Mouse (Mus musculus): Measurements from ENCODE around the gene Polr3gl. TPM values are rescaled to one million over a fixed set of nuclear protein-coding genes. Genes with fewer than 3 reads are reported as not detected.
A peak's percentile ranks its signal among the peaks of the same experiment; 100 is the strongest.

Polr3gl gene
- polyA plus RNA-seq, 1 experiment from 2014 or later = 24.4 TPM

DNA sequence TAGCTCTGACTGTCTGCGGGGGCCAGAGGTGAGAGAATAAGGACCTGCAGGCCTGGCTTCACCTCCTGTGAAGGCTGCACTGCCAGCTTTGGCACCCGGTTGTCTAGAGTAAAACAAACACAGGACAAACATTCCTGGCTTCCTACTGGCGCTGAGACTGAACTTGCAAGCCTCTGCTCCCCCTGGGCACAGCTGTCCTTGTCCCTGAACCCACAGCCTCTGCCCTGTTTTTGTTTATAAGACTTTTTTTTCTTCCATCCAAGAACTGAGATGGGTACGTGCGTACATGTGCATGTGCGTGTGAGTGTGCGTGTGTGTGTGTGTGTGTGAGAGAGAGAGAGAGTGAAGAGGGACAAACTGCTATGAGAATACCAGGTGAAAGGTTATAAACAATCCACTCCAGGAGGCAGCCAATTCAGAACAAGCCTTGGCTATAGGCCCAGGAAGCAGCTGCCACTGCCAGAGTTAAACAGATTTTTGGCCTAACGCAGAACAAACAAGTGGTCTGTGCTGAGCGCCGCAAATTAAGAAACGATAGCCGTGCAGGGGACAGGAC, 38.9 kb downstream of the Polr3gl start:
- 0 out of 2 replicates have a peak overlapping the region, but pooled peaks have one; percentile 17 for H3K4me2 ChIP-seq (ENCODE audit: low read depth, low read length)
- peak overlapping the region; percentile 75 for H3K27ac ChIP-seq (ENCODE audit: low read length)

GRCm38 (mm10) chr3:96554251-96554650, 39.7 kb downstream of the Polr3gl start:
- H3K4me3 ChIP-seq (ENCODE audit: low read length) = no peak overlapping the region
- 84% methylated on average over 6 of the region's 6 CpGs for WGBS
- H3K36me3 ChIP-seq (ENCODE audit: control insufficient read depth, insufficient read depth, low read length) = no peaks in the 10 kb centered on the region
- 0 out of 2 replicates have a peak overlapping the region, but pooled peaks have one; percentile 75 for H3K27ac ChIP-seq (ENCODE audit: low read length)
- no peak for ATAC-seq
- H3K9ac ChIP-seq (ENCODE audit: low read depth, low read length) = no peak overlapping the region
- no peaks in the 10 kb centered on the region for H3K27me3 ChIP-seq (replicated peaks; ENCODE audit: control insufficient read depth, insufficient read depth, low read length)
- H3K4me1 ChIP-seq (ENCODE audit: control insufficient read depth, insufficient read depth, low read length) = peaks cover 26% of the 10 kb centered on the region
- H3K9me3 ChIP-seq (ENCODE audit: control insufficient read depth, low read length) = no peaks in the 10 kb centered on the region
- no peak overlapping the region for H3K4me2 ChIP-seq (ENCODE audit: low read depth, low read length)

More for the DNA sequence above, 38.9 kb downstream of the Polr3gl start:
- peaks cover 29% of the 10 kb centered on the region for H3K4me1 ChIP-seq (ENCODE audit: control insufficient read depth, insufficient read depth, low read length)
- H3K9me3 ChIP-seq (ENCODE audit: control insufficient read depth, low read length) = no peaks in the 10 kb centered on the region
- no peaks in the 10 kb centered on the region for H3K27me3 ChIP-seq (replicated peaks; ENCODE audit: control insufficient read depth, insufficient read depth, low read length)
- H3K36me3 ChIP-seq (ENCODE audit: control insufficient read depth, insufficient read depth, low read length) = peaks cover 5% of the 10 kb centered on the region; the same call in 1 of the 2 replicates
- 0 out of 2 replicates have a peak overlapping the region, but pooled peaks have one; percentile 9 for H3K9ac ChIP-seq (ENCODE audit: low read depth, low read length)
- 25% methylated on average over 12 of the region's 12 CpGs for WGBS
- peak; percentile 21 for ATAC-seq
- H3K4me3 ChIP-seq (ENCODE audit: low read length) = no peak overlapping the region

DNA sequence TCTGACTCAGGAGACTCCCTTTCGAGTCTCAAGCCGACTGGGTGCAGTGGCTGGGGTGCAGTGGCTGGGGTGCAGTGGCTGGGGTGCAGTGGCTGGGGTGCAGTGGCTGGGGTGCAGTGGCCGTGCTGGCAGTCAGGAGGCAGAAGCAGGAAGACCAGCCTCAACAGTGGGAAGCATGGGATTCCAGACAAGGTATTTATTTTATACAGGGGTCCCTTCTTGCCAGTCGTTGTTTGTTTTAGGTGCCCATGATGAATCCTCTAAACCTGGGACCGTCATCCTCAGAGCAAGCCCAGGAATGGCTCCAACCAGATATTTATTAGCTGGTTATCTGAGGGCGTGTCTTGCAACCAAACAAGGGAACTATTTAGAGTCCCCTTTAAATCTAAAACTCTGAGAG, 40.4 kb downstream of the Polr3gl start:
- Histone ChIP-seq H3K27me3 (replicated peaks; ENCODE audit: control insufficient read depth, insufficient read depth, low read length) (no peaks in the 10 kb centered on the region), H3K4me1 (ENCODE audit: control insufficient read depth, insufficient read depth, low read length) (peaks cover 26% of the 10 kb centered on the region), H3K27ac (ENCODE audit: low read length) (no peak overlapping the region), H3K9me3 (ENCODE audit: control insufficient read depth, low read length) (no peaks in the 10 kb centered on the region), H3K4me3 (ENCODE audit: low read length) (no peak overlapping the region), H3K36me3 (ENCODE audit: control insufficient read depth, insufficient read depth, low read length) (no peaks in the 10 kb centered on the region), H3K9ac (ENCODE audit: low read depth, low read length) (0 out of 2 replicates have a peak overlapping the region, but pooled peaks have one; percentile 18), H3K4me2 (ENCODE audit: low read depth, low read length) (no peak overlapping the region)
- ATAC-seq = no peak
- WGBS = 64% methylated on average over 6 of the region's 6 CpGs

DNA sequence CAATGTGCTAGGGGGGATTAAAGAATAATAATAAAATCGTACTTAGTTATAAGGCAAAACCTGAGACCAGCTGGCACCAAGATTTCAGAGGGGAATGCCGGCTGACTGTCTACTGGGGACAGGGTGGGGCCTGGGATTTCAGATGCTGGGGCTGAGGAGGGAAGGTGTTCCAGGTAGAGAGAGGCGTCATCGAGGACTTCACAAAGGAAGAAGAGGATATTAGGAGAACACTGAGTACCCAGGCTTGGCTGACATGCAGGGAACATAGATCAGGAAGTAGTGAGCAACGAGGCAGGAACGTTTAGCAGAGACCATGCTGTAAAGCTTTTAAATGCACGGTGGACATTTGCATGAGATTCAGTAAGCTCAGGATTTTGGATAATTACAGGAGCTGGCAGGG, 42.1 kb downstream of the Polr3gl start:
- no peaks in the 10 kb centered on the region for H3K27me3 ChIP-seq (replicated peaks; ENCODE audit: control insufficient read depth, insufficient read depth, low read length)
- peaks cover 27% of the 10 kb centered on the region for H3K4me1 ChIP-seq (ENCODE audit: control insufficient read depth, insufficient read depth, low read length)
- ATAC-seq = no peak
- no peaks in the 10 kb centered on the region for H3K36me3 ChIP-seq (ENCODE audit: control insufficient read depth, insufficient read depth, low read length)
- WGBS = 51% methylated on average over 7 of the region's 7 CpGs
- H3K9ac ChIP-seq (ENCODE audit: low read depth, low read length) = no peak overlapping the region
- no peak overlapping the region for H3K27ac ChIP-seq (ENCODE audit: low read length)
- no peaks in the 10 kb centered on the region for H3K9me3 ChIP-seq (ENCODE audit: control insufficient read depth, low read length)
- H3K4me2 ChIP-seq (ENCODE audit: low read depth, low read length) = no peak overlapping the region
- no peak overlapping the region for H3K4me3 ChIP-seq (ENCODE audit: low read length)

- H3K4me2 ChIP-seq (ENCODE audit: low read depth, low read length) = no peak overlapping the region
Measured at GRCm38 (mm10) chr3:96551203-96551602, 42.8 kb downstream of the Polr3gl start.

GRCm38 (mm10) chr3:96549346-96549745, 44.6 kb downstream of the Polr3gl start:
- Histone ChIP-seq H3K4me3 (ENCODE audit: low read length) (no peak overlapping the region), H3K4me2 (ENCODE audit: low read depth, low read length) (no peak overlapping the region), H3K27ac (ENCODE audit: low read length) (no peak overlapping the region), H3K4me1 (ENCODE audit: control insufficient read depth, insufficient read depth, low read length) (peaks cover 9% of the 10 kb centered on the region; the same call in 1 of the 2 replicates), H3K27me3 (replicated peaks; ENCODE audit: control insufficient read depth, insufficient read depth, low read length) (no peaks in the 10 kb centered on the region), H3K9ac (ENCODE audit: low read depth, low read length) (no peak overlapping the region), H3K36me3 (ENCODE audit: control insufficient read depth, insufficient read depth, low read length) (no peaks in the 10 kb centered on the region), H3K9me3 (ENCODE audit: control insufficient read depth, low read length) (no peaks in the 10 kb centered on the region)
- 81% methylated on average over 5 of the region's 5 CpGs for WGBS
- no peak for ATAC-seq

More at GRCm38 (mm10) chr3:96551203-96551602, 42.8 kb downstream of the Polr3gl start:
- Histone ChIP-seq H3K27ac (ENCODE audit: low read length) (no peak overlapping the region), H3K36me3 (ENCODE audit: control insufficient read depth, insufficient read depth, low read length) (no peaks in the 10 kb centered on the region), H3K9me3 (ENCODE audit: control insufficient read depth, low read length) (no peaks in the 10 kb centered on the region), H3K4me3 (ENCODE audit: low read length) (no peak overlapping the region), H3K9ac (ENCODE audit: low read depth, low read length) (peak overlapping the region; percentile 3; the same call in 1 of the 2 replicates), H3K27me3 (replicated peaks; ENCODE audit: control insufficient read depth, insufficient read depth, low read length) (no peaks in the 10 kb centered on the region), H3K4me1 (ENCODE audit: control insufficient read depth, insufficient read depth, low read length) (peaks cover 24% of the 10 kb centered on the region)
- 10% methylated on average over 8 of the region's 8 CpGs for WGBS
- ATAC-seq = peak; percentile 19; the same call in 1 of the 2 replicates

GRCm38 (mm10) chr3:96548824-96549223, 45.2 kb downstream of the Polr3gl start:
- H3K4me2 ChIP-seq (ENCODE audit: low read depth, low read length) = no peak overlapping the region

DNA sequence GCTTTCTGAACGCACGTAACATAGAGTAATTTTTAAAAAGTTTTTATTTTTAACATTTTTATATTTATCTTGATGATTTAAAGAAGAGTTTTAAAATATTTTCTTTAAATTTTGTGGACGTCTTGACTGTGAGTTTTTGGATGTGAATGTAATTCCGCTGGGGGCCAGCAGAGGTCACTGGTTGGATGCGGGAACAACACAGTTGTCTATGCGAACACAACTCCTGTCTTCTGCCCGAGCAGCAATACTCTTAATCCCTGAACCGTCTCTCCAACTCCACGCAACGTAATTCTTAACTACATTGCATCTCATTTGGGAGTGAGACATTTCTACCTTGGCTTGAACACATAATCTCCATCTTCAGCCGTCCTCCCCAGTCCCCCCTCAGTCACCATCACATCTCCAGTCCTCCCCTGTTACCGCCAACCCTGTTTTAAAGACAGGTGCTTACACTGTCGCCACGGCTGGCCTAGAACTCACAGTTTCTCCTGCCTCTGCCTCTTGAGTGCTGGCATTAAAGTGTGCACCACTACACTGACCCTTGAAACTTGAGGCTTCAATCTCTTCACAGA, 46.5 kb downstream of the Polr3gl start:
- Histone ChIP-seq H3K4me1 (ENCODE audit: control insufficient read depth, insufficient read depth, low read length) (peaks cover 9% of the 10 kb centered on the region; the same call in 1 of the 2 replicates), H3K9ac (ENCODE audit: low read depth, low read length) (no peak overlapping the region), H3K27ac (ENCODE audit: low read length) (no peak overlapping the region), H3K36me3 (ENCODE audit: control insufficient read depth, insufficient read depth, low read length) (no peaks in the 10 kb centered on the region), H3K4me2 (ENCODE audit: low read depth, low read length) (peak overlapping the region; percentile 7; the same call in 1 of the 2 replicates), H3K4me3 (ENCODE audit: low read length) (no peak overlapping the region), H3K9me3 (ENCODE audit: control insufficient read depth, low read length) (no peaks in the 10 kb centered on the region), H3K27me3 (replicated peaks; ENCODE audit: control insufficient read depth, insufficient read depth, low read length) (no peaks in the 10 kb centered on the region)
- WGBS = 9% methylated on average over 14 of the region's 14 CpGs
- 0 out of 2 replicates have a peak, but pooled peaks have one; percentile 51 for ATAC-seq

More at GRCm38 (mm10) chr3:96548824-96549223, 45.2 kb downstream of the Polr3gl start:
- Histone ChIP-seq H3K9me3 (ENCODE audit: control insufficient read depth, low read length) (no peaks in the 10 kb centered on the region), H3K36me3 (ENCODE audit: control insufficient read depth, insufficient read depth, low read length) (no peaks in the 10 kb centered on the region), H3K4me3 (ENCODE audit: low read length) (no peak overlapping the region), H3K27me3 (replicated peaks; ENCODE audit: control insufficient read depth, insufficient read depth, low read length) (no peaks in the 10 kb centered on the region), H3K4me1 (ENCODE audit: control insufficient read depth, insufficient read depth, low read length) (peaks cover 9% of the 10 kb centered on the region; the same call in 1 of the 2 replicates), H3K27ac (ENCODE audit: low read length) (no peak overlapping the region), H3K9ac (ENCODE audit: low read depth, low read length) (no peak overlapping the region)
- no peak for ATAC-seq
- 78% methylated on average over 7 of the region's 7 CpGs for WGBS

DNA sequence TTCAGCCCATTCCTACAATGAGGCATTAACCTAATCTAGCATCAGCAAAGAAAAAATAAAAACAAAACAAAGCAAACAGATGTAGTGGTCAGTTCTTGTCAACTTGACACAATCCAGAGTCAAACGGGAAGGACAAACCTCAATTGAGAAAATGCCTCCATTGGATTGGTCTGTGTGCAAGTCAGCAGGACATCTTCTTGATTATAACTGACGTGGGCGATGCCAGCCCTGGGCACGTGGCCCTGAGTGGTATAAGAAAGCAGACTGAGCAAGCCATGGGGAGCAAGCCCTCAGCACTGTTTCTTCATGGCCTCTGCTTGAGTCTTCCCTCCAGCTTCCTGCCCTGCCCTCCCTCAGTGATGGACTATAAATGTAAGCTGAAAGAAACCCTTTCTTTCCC, 47.1 kb downstream of the Polr3gl start:
- H3K4me2 ChIP-seq (ENCODE audit: low read depth, low read length) = peak overlapping the region; percentile 7; the same call in 1 of the 2 replicates
- no peak overlapping the region for H3K27ac ChIP-seq (ENCODE audit: low read length)
- 41% methylated on average over 4 of the region's 4 CpGs for WGBS
- H3K4me3 ChIP-seq (ENCODE audit: low read length) = no peak overlapping the region
- no peaks in the 10 kb centered on the region for H3K27me3 ChIP-seq (replicated peaks; ENCODE audit: control insufficient read depth, insufficient read depth, low read length)
- peaks cover 7% of the 10 kb centered on the region; the same call in 1 of the 2 replicates for H3K4me1 ChIP-seq (ENCODE audit: control insufficient read depth, insufficient read depth, low read length)
- H3K9ac ChIP-seq (ENCODE audit: low read depth, low read length) = 0 out of 2 replicates have a peak overlapping the region, but pooled peaks have one; percentile 17
- ATAC-seq = no peak
- no peaks in the 10 kb centered on the region for H3K9me3 ChIP-seq (ENCODE audit: control insufficient read depth, low read length)
- no peaks in the 10 kb centered on the region for H3K36me3 ChIP-seq (ENCODE audit: control insufficient read depth, insufficient read depth, low read length)

Data from intestine, embryonic 16.5 days (tissue).